Mouse (Mus musculus): Measurements from ENCODE around the gene Gm11273.
"Not testable (repeated sequence)": the region's sequence is repeated elsewhere in the genome, so short reads cannot be mapped to it uniquely, and the experiment has no call there.

Gm11273 gene

DNA sequence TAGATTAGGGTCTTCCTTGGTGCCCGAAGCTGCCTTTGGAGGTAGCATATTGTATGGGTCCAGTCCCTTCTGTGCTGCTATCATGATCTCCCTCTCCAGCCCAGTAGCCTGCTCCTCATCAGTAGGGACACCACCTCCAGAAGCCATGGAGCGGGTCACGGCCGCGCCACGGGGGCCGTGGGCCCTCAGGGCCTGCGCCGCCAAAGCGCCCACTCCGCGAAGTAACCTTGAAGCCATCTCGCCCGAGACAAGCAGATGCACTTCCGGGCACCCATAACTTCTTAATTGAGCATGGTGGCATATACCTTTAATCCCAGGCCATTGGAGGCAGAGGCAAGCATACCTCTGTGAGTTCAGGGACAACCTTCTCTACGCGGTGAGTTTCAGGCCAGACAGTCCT lies at the start of gene Gm11273:
TSS of gene Gm11273 (minus strand) at position 237 of the 400 bp plus-strand sequence.
- not testable (repeated sequence) for DNase-seq (ENCODE audit: low spot score in 2 of 2)

DNA sequence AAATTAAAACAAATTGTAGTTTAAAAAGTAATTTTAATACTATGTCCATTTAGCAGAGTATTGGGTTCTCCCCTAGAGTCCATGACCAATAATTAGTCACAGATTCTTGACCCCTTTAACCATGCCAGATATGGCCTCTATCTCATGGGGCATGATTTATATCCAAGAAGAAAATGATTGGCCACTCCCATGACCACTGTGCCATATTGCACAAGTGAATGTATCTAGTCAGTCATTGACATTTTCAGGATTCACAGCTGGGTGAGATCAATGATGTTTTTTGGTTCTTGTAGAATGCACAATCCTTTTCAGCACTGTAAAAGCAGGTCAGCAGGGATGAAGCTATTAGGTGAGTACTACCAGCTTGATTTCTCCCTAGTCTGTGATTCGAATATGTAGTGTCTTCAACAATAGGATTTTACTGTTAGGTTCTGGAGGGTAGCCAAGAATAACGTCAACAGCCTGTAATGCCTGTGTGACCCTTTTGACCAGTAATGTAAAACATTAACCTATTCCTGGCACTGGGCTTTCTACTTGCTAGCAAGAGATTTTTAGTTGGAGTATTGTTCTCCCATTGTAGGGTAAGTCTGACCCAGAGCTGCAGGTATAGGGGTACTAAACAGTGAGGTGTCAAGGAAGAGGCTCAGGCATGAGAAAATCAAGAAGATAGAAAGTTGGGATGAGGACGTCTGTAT lies 49.3 kb upstream of the Gm11273 start:
- DNase-seq (ENCODE audit: low spot score in 2 of 2): no peak

DNA sequence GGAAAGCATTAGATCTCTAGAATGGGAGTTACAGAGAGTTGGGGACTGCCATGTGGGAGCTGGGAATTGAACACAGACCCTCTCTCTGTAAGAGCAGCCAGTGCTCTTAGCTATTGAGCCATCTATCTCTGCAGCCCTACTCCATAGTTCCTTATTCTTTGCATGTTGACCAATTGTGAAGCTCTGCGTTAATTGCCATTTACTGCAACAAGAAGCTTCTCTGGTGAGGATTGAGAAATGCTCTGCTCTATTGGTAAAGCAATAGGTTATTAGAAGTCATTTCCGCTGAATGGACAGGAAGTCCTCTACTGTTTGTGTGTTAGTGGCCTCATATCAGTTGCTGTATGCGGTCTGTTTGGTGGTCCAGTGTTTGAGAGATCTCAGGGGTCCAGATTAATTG lies 48.3 kb upstream of the Gm11273 start:
- no peak for DNase-seq (ENCODE audit: low spot score in 2 of 2)

DNA sequence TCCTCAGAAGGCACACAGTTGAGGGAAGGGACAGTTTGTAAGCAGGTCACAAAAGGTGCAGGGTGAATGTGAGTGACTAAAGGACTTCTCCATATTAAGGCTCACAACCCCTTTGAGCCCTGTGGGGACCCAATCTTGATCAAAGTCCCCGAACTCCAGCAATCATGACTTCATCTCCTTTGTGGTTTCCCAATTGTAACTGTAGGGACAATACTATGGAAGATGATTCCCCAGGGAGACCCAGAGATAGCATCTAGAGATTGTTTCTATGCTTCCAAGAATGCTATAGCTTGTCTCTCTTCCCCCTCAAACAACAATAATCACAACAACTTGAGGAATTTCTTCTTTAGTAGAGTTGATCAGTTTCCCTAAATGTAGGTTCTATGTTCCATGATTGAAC lies 41.5 kb upstream of the Gm11273 start, which contains the start of gene Olfr1366:
TSS of gene Olfr1366 (minus strand) at position 101 of the 400 bp plus-strand sequence.
- no peak for DNase-seq (ENCODE audit: low spot score in 2 of 2)

DNA sequence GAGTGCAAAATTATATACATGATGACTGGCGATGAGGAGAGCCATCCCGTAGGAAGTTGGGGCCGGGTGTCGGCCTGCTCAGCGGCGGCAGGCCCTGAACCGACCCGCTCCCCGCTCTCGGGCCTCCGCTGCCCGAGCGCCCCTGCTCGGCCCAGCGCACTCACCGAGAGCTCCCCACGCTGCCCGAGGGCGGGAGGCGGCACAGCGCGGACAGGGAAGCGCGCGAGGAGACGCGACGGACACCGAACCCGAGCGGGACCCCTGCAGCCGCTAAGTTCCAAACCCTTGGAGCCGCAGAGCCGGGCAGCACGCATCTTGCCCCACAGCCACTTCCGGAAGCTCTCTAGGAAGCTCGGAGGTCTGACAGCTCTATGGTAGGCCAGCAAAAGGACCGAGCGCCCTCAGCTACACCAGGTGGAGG lies 29.6 kb upstream of the Gm11273 start, which contains the start of gene Zkscan8:
TSS of gene Zkscan8 (minus strand) at position 340 of the 421 bp plus-strand sequence.
- peak; percentile 65 to 82 for DNase-seq (ENCODE audit: low spot score in 2 of 2)

DNA sequence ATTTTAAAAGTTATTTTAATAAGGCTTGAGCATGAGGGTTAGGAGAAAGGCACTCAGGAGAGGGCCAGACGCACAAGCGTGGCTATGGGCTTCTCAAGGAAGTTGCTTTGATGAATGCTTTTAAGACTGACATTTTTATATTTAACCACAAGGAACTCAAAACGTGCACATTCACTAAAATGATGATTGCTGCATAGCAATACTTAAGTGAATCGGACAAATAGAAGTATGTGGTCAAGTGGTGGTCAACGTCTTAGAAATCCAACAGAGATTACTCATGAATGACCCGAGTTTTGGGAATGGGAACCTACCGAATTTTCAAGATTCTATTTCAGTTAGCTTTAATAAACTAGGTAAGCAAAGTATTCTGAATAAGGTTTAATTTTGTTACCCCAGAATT lies 28.9 kb upstream of the Gm11273 start:
- DNase-seq (ENCODE audit: low spot score in 2 of 2): no peak

DNA sequence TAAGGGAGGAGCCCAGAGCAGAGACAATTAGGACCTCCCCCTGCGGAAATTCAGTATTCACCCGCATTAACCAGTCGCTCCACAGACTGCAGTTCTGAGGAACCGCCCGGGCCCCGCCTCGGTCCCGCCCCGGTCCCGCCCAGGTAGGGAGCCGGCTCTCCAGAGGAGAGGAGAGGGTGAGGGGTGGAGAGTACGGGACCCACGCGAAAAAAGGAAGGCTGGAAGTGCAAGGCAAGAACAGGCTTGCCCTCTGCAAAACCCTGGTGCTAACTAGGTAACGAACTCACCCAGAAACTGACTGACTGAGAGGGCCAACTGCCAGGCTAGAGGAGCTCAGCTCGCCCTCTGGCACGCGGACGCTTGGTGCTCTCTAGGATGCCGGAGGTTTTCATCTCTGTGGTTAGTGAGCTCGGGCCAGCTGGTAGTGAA lies 5.0 kb upstream of the Gm11273 start:
- peak; percentile 34 to 64 for DNase-seq (ENCODE audit: low spot score in 2 of 2)

DNA sequence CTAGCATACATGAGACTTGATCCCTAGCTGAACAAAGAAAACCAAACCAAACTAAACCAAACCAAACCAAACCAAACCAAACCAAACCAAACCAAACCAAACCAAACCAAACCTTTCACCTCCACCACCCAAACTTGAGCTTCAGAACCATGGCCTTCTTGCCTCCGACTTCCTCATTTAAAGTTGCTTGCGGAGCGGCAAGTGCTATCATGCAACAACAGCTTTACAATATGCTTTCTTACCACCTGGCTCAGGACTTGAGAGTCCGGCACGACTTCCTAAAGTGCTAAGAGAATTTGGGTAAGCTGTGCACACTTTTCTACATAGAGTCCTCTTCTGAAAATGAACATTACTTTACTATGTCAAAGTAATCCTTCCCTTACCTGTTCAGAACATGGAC lies 1.1 kb upstream of the Gm11273 start:
- no peak for DNase-seq (ENCODE audit: low spot score in 2 of 2)

DNA sequence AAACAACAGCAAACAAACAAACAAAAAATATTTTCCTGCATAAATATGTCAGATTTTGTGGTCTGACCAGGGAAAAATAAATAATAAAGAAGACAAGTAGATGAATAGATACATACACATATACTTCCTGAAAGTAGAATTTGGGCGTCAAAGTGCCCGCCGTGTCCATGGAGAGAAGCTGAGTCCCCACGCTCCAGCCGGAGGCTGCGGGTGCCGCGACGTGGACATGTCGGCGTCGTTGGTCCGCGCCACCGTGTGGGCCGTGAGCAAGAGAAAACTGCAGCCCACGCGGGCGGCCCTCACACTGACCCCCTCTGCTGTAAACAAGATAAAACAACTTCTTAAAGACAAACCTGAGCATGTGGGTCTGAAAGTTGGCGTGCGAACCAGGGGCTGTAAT lies 6.1 kb downstream of the Gm11273 start, which contains the start of gene AK157302:
TSS of gene AK157302 (plus strand) at position 144 of the 400 bp plus-strand sequence.
- DNase-seq (ENCODE audit: low spot score in 2 of 2): no peak

DNA sequence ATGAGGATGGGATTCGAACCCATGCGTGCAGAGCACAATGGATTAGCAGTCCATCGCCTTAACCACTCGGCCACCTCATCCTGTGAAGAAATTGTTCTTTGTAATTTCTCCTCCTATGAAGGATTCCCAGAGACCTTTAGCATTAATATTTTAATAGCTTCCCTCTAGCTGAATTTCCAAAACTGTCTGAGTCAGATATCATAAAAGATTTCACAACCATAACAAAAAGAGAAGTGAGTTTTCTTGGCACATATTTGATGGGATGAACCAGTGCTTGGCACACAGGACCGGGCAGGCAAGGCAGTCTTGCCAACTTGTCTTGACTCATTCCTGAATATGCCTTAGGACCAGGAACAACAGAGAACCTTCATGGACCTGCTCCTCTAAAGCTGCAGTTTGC lies 8.4 kb downstream of the Gm11273 start:
- DNase-seq (ENCODE audit: low spot score in 2 of 2): no peak

DNA sequence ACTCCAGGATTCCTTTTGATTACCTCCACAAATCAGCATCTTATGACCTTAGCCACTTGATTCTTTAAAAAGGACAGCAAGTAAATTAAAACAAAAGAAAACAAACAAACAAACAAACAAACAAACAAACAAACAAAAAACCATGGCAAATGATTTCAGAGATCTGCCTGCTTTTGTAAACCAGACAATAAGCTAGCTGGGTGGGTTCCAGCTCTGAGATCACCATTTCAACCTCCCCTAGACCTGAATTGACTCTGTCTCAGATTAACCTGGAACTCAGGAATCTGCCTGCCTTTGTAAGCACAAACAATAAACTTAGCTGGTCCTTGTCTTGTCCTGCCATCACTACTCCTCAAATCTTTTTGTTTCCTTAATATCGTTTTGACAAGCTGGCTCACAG lies 14.3 kb downstream of the Gm11273 start:
- DNase-seq (ENCODE audit: low spot score in 2 of 2): no peak

DNA sequence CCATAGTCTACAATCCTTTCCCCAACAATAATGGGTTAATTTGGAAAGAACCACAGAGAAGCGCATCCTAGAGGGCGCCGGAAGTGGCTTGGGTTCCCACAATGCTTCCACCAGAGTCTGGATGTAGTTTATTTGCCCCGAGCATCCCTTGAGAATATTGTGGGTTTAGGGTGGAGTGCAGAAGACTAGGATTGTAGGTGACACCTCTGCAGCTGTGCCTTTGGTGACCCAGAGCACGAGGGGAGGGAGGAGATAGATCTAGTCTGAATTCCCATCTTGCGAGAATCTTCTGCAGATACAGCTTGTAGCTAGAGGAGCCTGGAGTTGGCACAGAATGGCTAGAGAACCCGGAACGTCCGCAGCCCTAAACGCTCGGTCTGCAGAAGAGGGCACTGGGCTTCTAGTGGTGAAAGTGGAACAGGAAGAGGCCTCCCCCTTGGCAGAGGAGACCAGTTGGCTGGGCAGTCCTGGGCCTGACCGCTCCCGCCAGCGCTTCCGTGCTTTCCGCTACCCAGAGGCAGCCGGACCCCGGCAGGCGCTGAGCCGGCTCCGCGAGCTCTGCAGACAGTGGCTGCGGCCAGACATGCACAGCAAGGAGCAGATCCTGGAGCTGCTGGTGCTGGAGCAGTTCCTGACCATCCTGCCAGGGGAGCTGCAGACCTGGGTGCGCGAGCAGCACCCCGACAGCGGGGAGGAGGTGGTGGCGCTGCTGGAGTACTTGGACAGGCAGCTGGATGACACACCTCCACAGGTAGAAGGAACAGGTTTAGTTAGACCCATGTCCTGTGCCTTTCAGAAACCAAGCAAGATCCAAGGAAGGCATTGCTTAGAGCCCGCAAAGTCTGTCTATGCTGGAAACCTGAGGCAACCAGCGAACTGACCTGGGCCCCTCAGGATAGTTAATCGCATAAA lies 22.2 kb downstream of the Gm11273 start, which contains the start of the genes Zkscan4 and Gm10065:
TSS of gene Zkscan4 (plus strand) at position 149 of the 912 bp plus-strand sequence.
TSS of gene Gm10065 (minus strand) at position 683 of the 912 bp plus-strand sequence.
- DNase-seq (ENCODE audit: low spot score in 2 of 2): peak; percentile 63 to 66

DNA sequence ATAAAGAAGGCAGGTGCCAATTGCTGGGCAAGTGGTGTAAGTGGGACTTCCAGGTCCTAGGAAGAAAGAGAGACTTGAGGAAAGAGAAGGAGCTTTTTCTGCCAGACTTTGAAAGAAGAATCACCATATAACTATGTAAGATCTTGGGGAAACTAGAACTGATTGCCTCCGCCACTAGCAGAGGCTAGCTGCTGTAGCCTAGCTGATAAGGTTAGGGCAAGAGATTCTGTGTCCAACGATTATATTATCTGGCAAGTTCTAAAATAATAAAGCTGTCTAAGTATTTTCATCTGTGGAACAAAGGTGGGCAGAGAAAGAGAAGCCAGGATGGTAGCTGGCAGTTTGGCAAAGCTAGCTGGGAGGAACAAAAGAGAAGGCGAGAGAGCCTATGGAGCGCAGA lies 28.8 kb downstream of the Gm11273 start:
- DNase-seq (ENCODE audit: low spot score in 2 of 2): no peak

DNA sequence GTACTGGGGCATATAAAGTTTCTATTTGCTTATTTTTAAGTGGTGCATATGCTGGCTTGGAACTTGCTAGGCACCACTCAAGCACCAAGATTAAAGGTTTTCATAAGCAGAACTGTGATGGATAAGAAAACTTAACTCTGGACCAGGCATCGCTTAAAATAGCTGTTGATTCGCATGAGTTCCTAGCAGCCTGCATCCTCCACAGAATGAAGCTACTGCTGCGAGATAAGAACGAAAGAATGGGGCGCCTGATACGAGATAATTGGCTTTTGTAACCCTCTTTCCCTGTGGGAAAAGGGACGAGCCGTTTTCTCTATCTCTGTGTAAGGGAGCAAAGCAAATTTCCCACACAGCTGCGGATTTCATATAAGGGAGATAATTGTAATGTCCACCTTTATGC lies 32.1 kb downstream of the Gm11273 start:
- no peak for DNase-seq (ENCODE audit: low spot score in 2 of 2)

DNA sequence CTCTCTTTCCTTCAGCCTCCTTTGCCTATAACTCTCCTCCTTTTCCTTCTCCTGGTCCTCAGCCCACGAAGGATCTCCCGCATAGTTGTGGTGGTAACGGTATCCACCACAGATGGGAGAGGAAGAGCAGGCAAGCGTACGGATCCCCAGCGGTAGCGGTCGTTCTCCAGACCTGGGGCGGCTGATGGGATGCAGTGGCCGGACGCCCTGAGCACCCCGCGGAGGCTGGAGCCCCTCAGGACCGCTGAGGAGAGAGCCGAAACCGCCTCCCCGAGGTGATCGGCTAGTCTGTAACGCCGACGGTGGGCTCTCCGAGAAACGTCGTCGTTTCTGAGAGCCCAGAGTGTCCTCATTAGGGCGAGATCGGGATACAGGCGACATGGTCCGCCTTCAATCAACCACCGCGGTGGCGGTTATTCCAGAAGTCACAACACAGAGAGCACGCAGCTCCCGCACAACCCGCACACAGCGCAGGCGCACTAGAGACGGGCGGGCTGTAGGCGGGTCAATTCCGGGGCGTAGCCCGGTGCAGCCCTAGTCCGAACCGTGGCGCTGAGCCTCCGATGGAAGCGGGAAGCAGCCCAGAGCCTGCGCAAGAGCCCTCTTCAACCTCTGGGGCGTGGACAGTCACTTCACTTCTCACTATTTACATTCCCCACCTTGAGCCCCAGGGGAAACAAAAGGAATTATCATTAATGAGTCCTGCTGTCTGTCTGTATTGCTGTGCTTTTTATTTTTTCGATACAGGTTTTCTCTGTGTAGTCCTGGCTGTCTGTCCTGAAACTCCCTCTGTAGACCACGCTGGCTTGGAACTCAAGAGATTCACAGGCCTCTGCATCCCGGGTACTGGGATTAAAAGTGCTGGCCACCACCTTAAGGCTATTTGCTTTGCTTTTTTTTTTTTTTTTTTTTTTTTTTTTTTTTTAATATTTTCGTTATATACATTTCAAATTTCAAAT lies 32.9 kb downstream of the Gm11273 start, which contains the start of gene Nkapl:
TSS of gene Nkapl (minus strand) at position 449 of the 959 bp plus-strand sequence.
- peak; percentile 32 to 70 for DNase-seq (ENCODE audit: low spot score in 2 of 2)

DNA sequence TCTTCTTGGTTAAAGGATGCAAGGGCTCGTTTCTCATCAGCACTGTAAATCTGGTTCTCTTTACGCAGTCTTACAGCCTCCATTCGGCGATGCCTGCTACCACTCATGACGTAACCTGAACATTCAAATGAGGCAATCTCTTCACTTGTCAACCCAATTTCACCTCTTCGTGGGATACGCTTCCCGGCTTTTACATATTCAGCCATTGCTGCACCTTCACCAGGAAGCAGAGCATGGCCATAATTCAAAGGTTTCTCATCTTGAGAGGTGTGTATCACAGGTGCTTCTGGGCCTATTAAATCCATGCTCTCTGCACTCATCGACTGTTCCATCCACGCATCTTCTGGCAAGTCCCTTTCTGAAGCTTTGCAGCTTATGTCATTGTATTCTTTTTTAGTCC lies 33.9 kb downstream of the Gm11273 start:
- DNase-seq (ENCODE audit: low spot score in 2 of 2): no peak

DNA sequence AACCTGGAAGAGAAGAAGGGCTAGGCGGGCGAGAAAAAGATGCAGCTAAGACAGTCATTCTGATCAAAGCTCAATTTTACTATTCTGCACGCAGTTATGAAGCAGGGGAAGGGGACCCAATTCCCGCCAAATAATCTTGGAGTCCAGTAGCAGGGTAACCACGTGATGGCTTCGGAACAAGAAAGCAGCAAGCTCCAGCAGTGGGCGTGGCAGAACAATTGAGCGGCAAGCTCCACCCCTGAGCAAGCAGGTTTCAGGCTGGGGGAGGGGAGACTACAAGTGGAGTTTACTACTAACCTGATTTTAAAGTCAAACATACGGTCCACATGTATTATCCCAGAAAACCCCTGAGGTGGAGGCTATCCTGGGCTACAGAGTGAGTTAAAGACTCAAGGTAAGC lies 38.7 kb downstream of the Gm11273 start:
- DNase-seq (ENCODE audit: low spot score in 2 of 2): not testable (repeated sequence)

DNA sequence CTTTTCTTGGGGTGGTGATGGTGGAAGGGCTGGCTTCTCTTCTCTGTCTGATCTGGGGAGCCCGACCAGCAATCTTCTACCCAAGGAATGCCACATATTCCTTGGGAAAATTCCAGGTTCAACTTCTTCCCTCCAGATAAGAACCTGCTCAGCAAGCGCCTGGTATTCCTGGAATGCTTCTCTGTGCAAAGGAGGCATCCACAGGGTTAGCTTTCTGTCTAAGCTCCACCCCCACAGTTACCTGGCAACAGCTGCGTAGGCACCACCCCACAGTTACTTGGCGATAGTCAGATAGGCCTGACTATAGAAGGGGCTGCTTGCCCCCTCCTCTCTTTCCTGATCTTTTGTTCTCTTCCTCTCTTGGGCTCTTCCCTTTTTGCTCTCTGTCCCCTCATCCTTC lies 44.9 kb downstream of the Gm11273 start:
- DNase-seq (ENCODE audit: low spot score in 2 of 2): no peak

DNA sequence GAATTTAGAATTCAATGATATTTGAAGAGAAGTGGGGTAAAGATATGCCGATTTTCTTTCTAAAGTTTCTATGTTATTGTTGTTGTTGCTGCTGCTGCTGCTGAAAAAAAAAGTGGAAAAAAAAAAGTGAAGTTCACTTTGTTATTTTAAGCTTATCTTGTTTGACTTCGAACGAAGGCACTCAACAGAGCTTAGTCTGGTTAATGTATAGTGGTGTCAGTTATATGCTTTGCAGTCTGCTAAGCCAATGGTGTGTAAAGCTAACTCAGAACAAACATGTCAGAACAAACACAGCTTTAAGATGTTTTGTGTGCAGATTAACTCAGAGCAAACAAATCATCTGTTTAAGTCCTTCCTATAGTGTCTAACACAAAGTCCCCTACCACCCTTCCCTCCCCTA lies 47.1 kb downstream of the Gm11273 start:
- no peak for DNase-seq (ENCODE audit: low spot score in 2 of 2)

DNA sequence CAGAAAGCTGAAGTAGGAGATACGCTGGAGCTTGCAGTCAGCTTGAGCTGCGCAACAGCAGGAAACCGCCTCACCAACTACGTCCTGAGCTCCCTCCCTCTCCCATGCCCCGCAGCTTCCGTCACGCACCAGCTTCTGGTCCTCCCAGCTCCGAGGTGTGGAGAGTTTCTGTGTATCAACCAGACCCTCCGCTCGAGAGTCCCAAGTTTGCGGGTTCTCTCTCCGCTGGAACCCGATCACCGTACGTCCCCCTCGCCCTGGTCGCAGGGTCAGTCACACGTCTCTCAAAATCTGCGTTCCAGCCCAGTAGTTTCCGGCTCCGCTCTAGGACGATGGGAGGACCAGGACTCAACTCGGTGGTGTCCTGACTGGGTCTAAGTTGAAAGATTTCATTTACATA lies 47.8 kb downstream of the Gm11273 start, which contains the start of gene Zscan26:
TSS of gene Zscan26 (minus strand) at position 282 of the 400 bp plus-strand sequence.
- peak; percentile 44 to 71 for DNase-seq (ENCODE audit: low spot score in 2 of 2)

DNA sequence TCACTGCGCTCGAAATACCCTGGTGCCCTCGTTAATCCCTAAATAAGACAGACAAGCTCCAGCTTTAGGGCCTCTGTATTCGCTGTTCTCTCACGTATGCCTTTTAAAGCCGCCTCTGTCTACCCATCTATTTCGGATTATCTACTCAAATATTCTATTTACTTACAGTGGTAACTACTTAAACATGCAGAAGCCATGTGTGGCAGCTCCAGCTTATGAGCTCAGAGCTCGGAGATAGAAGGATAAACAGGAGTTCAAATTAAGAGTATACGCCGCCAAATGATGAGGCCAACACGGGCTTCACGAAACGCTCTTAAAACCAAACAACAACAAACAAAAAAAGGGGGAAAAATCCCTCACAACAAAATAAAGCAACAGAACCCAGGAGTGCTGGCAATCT lies 48.2 kb downstream of the Gm11273 start:
- no peak for DNase-seq (ENCODE audit: low spot score in 2 of 2)
